Mouse (Mus musculus) layer of hippocampus, postnatal 14 days (tissue): ENCODE data around the gene Pde6b. TPM values are rescaled to one million over a fixed set of nuclear protein-coding genes. Genes with fewer than 3 reads are reported as not detected.

Source experiments
- DNase-seq, 2 experiments: peaks; one replicate each; pipeline ENCODE4 v3.0.0; 2021 to 2022; ENCODE audit warnings: low spot score in 2 of 2, mixed read lengths in 1 of 2
- total RNA-seq, 2 experiments: library from RNA; stranded (reverse); gene quantifications; 2 replicates each; pipeline ENCODE4 v1.2.3; 2021

Pde6b gene
- total RNA-seq, 2 experiments from 2014 or later: 0.43 TPM; not detected in 1

- peak; percentile 97 to 98 for DNase-seq
These were observed 73.2 kb downstream of the Pde6b start, which contains the start of gene Pcgf3 for GRCm38 (mm10) chr5:108461082-108462065. TSS of gene Pcgf3 (plus strand) at chr5:108461232.

- no peak for DNase-seq
These were observed 74.3 kb downstream of the Pde6b start for GRCm38 (mm10) chr5:108462446-108462845.

- no peak for DNase-seq
These were observed 77.1 kb downstream of the Pde6b start for GRCm38 (mm10) chr5:108465131-108465891.

GRCm38 (mm10) chr5:108466647-108467046, 78.5 kb downstream of the Pde6b start:
- DNase-seq: no peak

- DNase-seq: no peak
These were observed 81.4 kb downstream of the Pde6b start for GRCm38 (mm10) chr5:108469617-108470016.

- no peak for DNase-seq
These were observed 85.5 kb downstream of the Pde6b start for GRCm38 (mm10) chr5:108473737-108474136.

- peak in 1 of 2 experiments; percentile 43 for DNase-seq
These were observed 87.8 kb downstream of the Pde6b start for GRCm38 (mm10) chr5:108475977-108476376.

Other genes with a start within 250 kb of the Pde6b start
- gene Dr1, start 119.5 kb upstream of the Pde6b start, total RNA-seq: 10 to 100 TPM; 48.1 to 56.8 TPM
- gene Pigg, start 75.8 kb upstream of the Pde6b start, total RNA-seq: 10 to 100 TPM in 1 of 2 experiments, 1 to 10 TPM in 1; 9.3 to 10.7 TPM
- gene Gm42517, start 20.5 kb upstream of the Pde6b start, total RNA-seq: 10 to 100 TPM; 67.5 to 69.3 TPM
- gene Atp5k, start 46.1 kb downstream of the Pde6b start, total RNA-seq: 100 to 1,000 TPM; 331 to 343 TPM
- under 1 TPM; 0.58 to 0.98 TPM for gene Mfsd7a, start 60.5 kb downstream of the Pde6b start, total RNA-seq
- gene Pcgf3, start 72.8 kb downstream of the Pde6b start, total RNA-seq: 10 to 100 TPM; 57.2 to 60.4 TPM
- 100 to 1,000 TPM; 582 to 600 TPM for gene Cplx1, start 161.6 kb downstream of the Pde6b start, total RNA-seq
- 10 to 100 TPM; 93.4 to 97.9 TPM for gene Gak, start 241.4 kb downstream of the Pde6b start, total RNA-seq
- 10 to 100 TPM; 36.7 to 41.1 TPM for gene Tmem175, start 241.4 kb downstream of the Pde6b start, total RNA-seq